Mouse (Mus musculus) ES-Bruce4 (cell line): ENCODE data around the gene Ralgps1.

Source experiments
- CTCF ChIP-seq: IDR thresholded peaks from one replicate; pipeline ENCODE4 v1.8.1; 2011; ENCODE audit warnings: low read depth, low read length
- POLR2A ChIP-seq: IDR thresholded peaks from one replicate; pipeline ENCODE4 v1.8.1; 2011; ENCODE audit warnings: low read length; ENCODE audit not compliant: insufficient read depth

DNA sequence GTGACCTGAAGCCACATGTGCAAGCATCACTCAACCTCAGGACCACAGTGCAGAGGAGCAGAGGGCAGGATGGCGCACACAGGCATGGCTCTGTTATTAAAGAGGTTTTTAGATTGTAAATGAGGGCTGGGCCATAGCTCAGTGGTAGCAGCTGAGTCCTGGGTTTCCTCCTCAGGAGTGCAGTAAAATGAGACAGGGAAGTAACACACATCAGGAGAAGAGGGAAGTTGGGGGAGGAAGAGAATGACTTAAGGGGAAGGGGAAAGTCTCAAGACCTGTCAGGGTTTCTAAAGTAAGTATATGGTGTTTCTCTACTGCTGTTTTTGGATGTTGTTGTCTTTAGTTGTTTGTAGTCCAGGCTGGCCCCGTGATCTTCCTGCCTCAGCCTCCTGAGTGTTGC lies 232.8 kb downstream of the Ralgps1 start:
- TF ChIP-seq CTCF (no peak), POLR2A (no peak)
